Mouse (Mus musculus) embryonic facial prominence, embryonic 14.5 days (tissue): ENCODE measurements around the gene Gm14744. TPM values are rescaled to one million over a fixed set of nuclear protein-coding genes. Genes with fewer than 3 reads are reported as not detected.
"Not testable (repeated sequence)": the region's sequence is repeated elsewhere in the genome, so short reads cannot be mapped to it uniquely, and the experiment has no call there.

Source experiments
- ATAC-seq: fragments of 200-750 bp; cut with Nextera tagmentation; 2 replicates; pipeline ENCODE4 v1.8.0; 2017; ENCODE audit warnings: low read depth, moderate number of reproducible peaks, moderate TSS enrichment
- DNase-seq: peaks from one replicate; pipeline ENCODE4 v3.0.0-alpha.2; 2015; ENCODE audit warnings: low spot score
- H3K27ac ChIP-seq: fragments of 300-500 bp; sonication (generic); replicated peaks from 2 replicates; pipeline ENCODE4 v1.5.1; 2014; ENCODE audit warnings: low read depth, mild to moderate bottlenecking, low read length, moderate library complexity
- H3K27me3 ChIP-seq: fragments of 300-500 bp; sonication (generic); replicated peaks from 2 replicates; pipeline ENCODE4 v1.6.1; 2014; ENCODE audit warnings: low read length; ENCODE audit not compliant: control insufficient read depth, insufficient read depth
- H3K36me3 ChIP-seq: fragments of 300-500 bp; sonication (generic); 2 replicates; pipeline ENCODE4 v1.6.1; 2014; ENCODE audit warnings: low read length, mixed read lengths; ENCODE audit not compliant: control insufficient read depth, insufficient read depth
- H3K4me1 ChIP-seq: fragments of 300-500 bp; sonication (generic); 2 replicates; pipeline ENCODE4 v1.6.1; 2014; ENCODE audit warnings: antibody characterized with exemption, low read length; ENCODE audit not compliant: control insufficient read depth, insufficient read depth
- H3K4me2 ChIP-seq: fragments of 300-500 bp; sonication (generic); 2 replicates; pipeline ENCODE4 v1.6.1; 2014; ENCODE audit warnings: low read depth, mild to moderate bottlenecking, low read length, moderate library complexity, mixed read lengths
- H3K4me3 ChIP-seq: fragments of 300-500 bp; sonication (generic); 2 replicates; pipeline ENCODE4 v1.5.1; 2014; ENCODE audit warnings: low read depth, mild to moderate bottlenecking, low read length
- H3K9ac ChIP-seq: fragments of 300-500 bp; sonication (generic); 2 replicates; pipeline ENCODE4 v1.6.1; 2014; ENCODE audit warnings: low read depth, mild to moderate bottlenecking, low read length, moderate library complexity, mixed read lengths
- H3K9me3 ChIP-seq: fragments of 300-500 bp; sonication (generic); 2 replicates; pipeline ENCODE4 v1.6.1; 2016; ENCODE audit warnings: low read length; ENCODE audit not compliant: control insufficient read depth
- WGBS: fragments of 180-500 bp; shearing (Covaris S2); extraction: QIAGEN DNeasy Blood & Tissue Kit; methylation state at CpG from one replicate; pipeline ENCODE4 v1.1.7; 2014; 5-methylcytosine and 5-hydroxymethylcytosine counted together
- polyA plus RNA-seq: library from polyadenylated mRNA; unstranded; fragments of >200 nt; fragmentation: Nextera tagmentation; extraction: Ambion mirVana; gene quantifications from 2 replicates; pipeline ENCODE4 v1.2.1, GENCODE M21; 2014

Gm14744 gene
- not detected in 2 replicates for polyA plus RNA-seq

DNA sequence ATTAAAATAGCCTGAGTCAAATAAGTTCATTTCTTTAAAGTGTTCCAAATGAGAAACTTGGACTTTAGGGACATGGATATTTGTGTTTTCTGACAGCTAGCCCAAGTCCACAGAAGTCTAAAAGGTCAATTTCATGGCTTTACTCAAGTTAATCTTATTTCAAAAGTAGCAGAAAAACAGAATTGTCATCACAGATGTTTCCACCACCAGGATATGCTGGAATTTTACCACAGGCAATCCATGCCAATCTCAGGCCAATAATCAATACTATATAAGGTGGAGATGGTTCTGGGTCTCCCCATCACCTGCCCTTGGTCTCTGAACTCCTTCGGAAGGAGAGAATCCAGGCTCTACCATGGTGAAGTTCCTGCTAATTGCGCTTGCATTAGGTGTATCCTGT is at the start of gene Gm14744:
TSS of gene Gm14744 (plus strand) at position 301 of the 400 bp plus-strand sequence.
- H3K4me2 ChIP-seq, H3K9me3 ChIP-seq, H3K9ac ChIP-seq, H3K36me3 ChIP-seq, H3K4me3 ChIP-seq, ATAC-seq, DNase-seq, H3K4me1 ChIP-seq, H3K27ac ChIP-seq, H3K27me3 ChIP-seq: not testable (repeated sequence)
- WGBS, result 91% methylated on average over 2 of the region's 2 CpGs

DNA sequence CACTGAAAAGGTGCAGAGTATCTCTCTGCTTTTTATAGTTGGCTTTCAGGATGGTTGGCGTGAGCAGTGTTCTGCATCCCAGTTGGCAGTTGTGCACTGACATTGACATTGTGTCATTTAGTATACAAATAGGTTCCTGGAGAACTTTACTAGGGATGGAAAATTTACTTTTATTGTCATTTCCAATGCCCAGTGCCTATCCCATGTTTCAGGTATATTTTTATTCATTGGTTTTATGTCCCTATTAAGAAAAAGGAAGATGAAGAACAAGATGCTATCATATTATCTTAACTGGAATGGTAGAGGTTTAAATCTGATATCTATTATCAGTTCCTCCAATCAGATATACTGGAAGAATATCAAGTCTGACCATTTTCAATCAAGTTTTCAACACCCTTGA is 11.0 kb upstream of the Gm14744 start, which contains the start of gene Pbsn:
TSS of gene Pbsn (minus strand) at position 101 of the 400 bp plus-strand sequence.
- Histone ChIP-seq H3K9ac (no peak within 1 kb of the TSS), H3K4me2 (no peak within 1 kb of the TSS), H3K9me3 (no peaks in the 10 kb centered on the region), H3K4me1 (no peaks in the 10 kb centered on the region), H3K27ac (no peak within 1 kb of the TSS), H3K27me3 (no peaks in the 10 kb centered on the region), H3K36me3 (no peaks in the 10 kb centered on the region), H3K4me3 (no peak within 1 kb of the TSS)
- ATAC-seq (no peak), DNase-seq (no peak)
- WGBS, result 72% methylated on average over 1 of the region's 1 CpGs

DNA sequence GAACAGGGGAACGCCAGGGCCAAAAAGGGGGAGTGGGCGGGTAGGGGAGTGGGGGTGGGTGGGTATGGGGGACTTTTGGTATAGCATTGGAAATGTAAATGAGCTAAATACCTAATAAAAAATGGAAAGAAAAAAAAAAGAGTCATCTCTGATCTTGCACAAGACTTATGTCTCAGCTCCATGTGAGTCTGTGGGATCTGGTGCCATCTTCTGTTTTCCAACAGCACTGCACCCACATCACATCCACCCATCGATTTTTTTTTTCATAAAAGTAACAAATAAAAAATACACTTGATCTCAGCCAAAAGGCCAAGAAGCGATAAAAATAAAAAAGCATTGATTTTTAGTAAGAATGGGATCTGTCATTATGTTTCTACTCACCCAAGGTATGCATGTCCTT is 15.5 kb downstream of the Gm14744 start:
- not testable (repeated sequence) for H3K4me2 ChIP-seq, H3K36me3 ChIP-seq, ATAC-seq, H3K9ac ChIP-seq, H3K27me3 ChIP-seq, H3K27ac ChIP-seq, H3K9me3 ChIP-seq, DNase-seq, H3K4me1 ChIP-seq, H3K4me3 ChIP-seq
- WGBS, result 42% methylated on average over 2 of the region's 4 CpGs

Other genes starting within 250 kb of the Gm14744 start
- gene Prkx, start 68.5 kb upstream of the Gm14744 start, polyA plus RNA-seq, result 12.2 and 13.4 TPM in 2 replicates
- gene Pbsn, start 11.1 kb upstream of the Gm14744 start, polyA plus RNA-seq, result not detected in 2 replicates
- not detected in 2 replicates for gene 5430402E10Rik, start 60.3 kb downstream of the Gm14744 start, polyA plus RNA-seq
- gene Obp1a, start 226.6 kb downstream of the Gm14744 start, polyA plus RNA-seq, result not detected in 2 replicates